ENCODE assay signal across 23 mouse cellular contexts in genomic region chr3:21854340-21854739, GRCm38 (mm10).
"Had no signal": no experiment of that assay in that cellular context is flagged by ENCODE, and none has a peak within 500 bp of the region (broad histone marks: within the 10 kb centered on the region; RNA-seq: fewer than 3 reads in every experiment).

No protein-coding gene starts in this region.

- H3K9me3 ChIP-seq: liver, embryonic 15.5 days; lung, embryonic 15.5 days; midbrain, embryonic 13.5 days; midbrain, embryonic 15.5 days; neural tube, embryonic 13.5 days; neural tube, embryonic 15.5 days had no signal

- H3K27ac ChIP-seq: liver, embryonic 15.5 days; lung, embryonic 15.5 days; macrophage; midbrain, embryonic 13.5 days; midbrain, embryonic 15.5 days; neural tube, embryonic 13.5 days; neural tube, embryonic 15.5 days had no signal

- H3K9ac ChIP-seq: liver, embryonic 15.5 days; liver, postnatal 0 days; lung, embryonic 15.5 days; midbrain, embryonic 13.5 days; midbrain, embryonic 15.5 days; neural tube, embryonic 13.5 days; neural tube, embryonic 15.5 days had no signal

- DNase-seq: liver, postnatal 0 days; lung, adult 2 months; lung, postnatal 14 days; lung, postnatal 36 days; retina, postnatal 1 day; right cerebral cortex, adult 18-20 months; right cerebral cortex, postnatal 25 days; right cerebral cortex, postnatal 4 days; spleen, adult 18-20 months; thymus, adult 18-20 months; thymus, postnatal 14 days; thymus, postnatal 36 days had no signal

- H3K4me2 ChIP-seq: liver, embryonic 15.5 days; lung, embryonic 15.5 days; midbrain, embryonic 11.5 days; midbrain, embryonic 13.5 days; midbrain, embryonic 15.5 days; neural tube, embryonic 13.5 days; neural tube, embryonic 15.5 days had no signal

- H3K4me1 ChIP-seq: liver, embryonic 15.5 days; lung, embryonic 15.5 days; midbrain, embryonic 13.5 days; midbrain, embryonic 15.5 days; neural tube, embryonic 13.5 days; neural tube, embryonic 15.5 days had no signal

- H3K4me3 ChIP-seq: liver, embryonic 15.5 days; lung, embryonic 15.5 days; megakaryocyte, embryonic 14.5 days; midbrain, embryonic 13.5 days; midbrain, embryonic 15.5 days; myocyte; neural tube, embryonic 13.5 days; neural tube, embryonic 15.5 days had no signal

- H3K36me3 ChIP-seq: liver, embryonic 15.5 days; lung, embryonic 15.5 days; midbrain, embryonic 13.5 days; midbrain, embryonic 15.5 days; neural tube, embryonic 13.5 days; neural tube, embryonic 15.5 days had no signal

- ATAC-seq: liver, postnatal 0 days; lung, postnatal 0 days; midbrain, embryonic 13.5 days; midbrain, embryonic 15.5 days had no signal

- H3K27me3 ChIP-seq: liver, embryonic 15.5 days; lung, embryonic 15.5 days; megakaryocyte, embryonic 14.5 days; midbrain, embryonic 13.5 days; midbrain, embryonic 15.5 days; neural tube, embryonic 13.5 days; neural tube, embryonic 15.5 days had no signal
